Mouse (Mus musculus) midbrain, embryonic 14.5 days (tissue): Measurements from ENCODE around the gene Tbrg4. TPM values are rescaled to one million over a fixed set of nuclear protein-coding genes. Genes with fewer than 3 reads are reported as not detected.

Experiments used
- ATAC-seq: fragments of 200-750 bp; cut with Nextera tagmentation; 2 replicates; pipeline ENCODE4 v1.8.0; 2017; ENCODE audit warnings: moderate number of reproducible peaks, moderate library complexity; ENCODE audit not compliant: low FRiP score, low TSS enrichment
- DNase-seq: peaks from one replicate; pipeline ENCODE4 v3.0.0-alpha.2; 2015
- H3K27ac ChIP-seq: fragments of 300-500 bp; sonication (generic); replicated peaks from 2 replicates; pipeline ENCODE4 v1.5.1; 2014; ENCODE audit warnings: mild to moderate bottlenecking, low read depth, low read length, moderate library complexity
- H3K27me3 ChIP-seq: fragments of 300-500 bp; sonication (generic); 2 replicates; pipeline ENCODE4 v1.6.1; 2014; ENCODE audit warnings: low read length, control low read depth, mixed read lengths; ENCODE audit not compliant: control insufficient read depth, insufficient read depth
- H3K36me3 ChIP-seq: fragments of 300-500 bp; sonication (generic); 2 replicates; pipeline ENCODE4 v1.6.1; 2014; ENCODE audit warnings: low read length, control low read depth; ENCODE audit not compliant: control insufficient read depth, insufficient read depth
- H3K4me1 ChIP-seq: fragments of 300-500 bp; sonication (generic); 2 replicates; pipeline ENCODE4 v1.6.1; 2014; ENCODE audit warnings: mild to moderate bottlenecking, antibody characterized with exemption, low read length, control low read depth; ENCODE audit not compliant: control insufficient read depth, insufficient read depth
- H3K4me2 ChIP-seq: fragments of 300-500 bp; sonication (generic); 2 replicates; pipeline ENCODE4 v1.6.1; 2014; ENCODE audit warnings: mild to moderate bottlenecking, low read length, moderate library complexity
- H3K4me3 ChIP-seq: fragments of 300-500 bp; sonication (generic); replicated peaks from 2 replicates; pipeline ENCODE4 v1.5.1; 2014; ENCODE audit warnings: low read depth, low read length
- H3K9ac ChIP-seq: fragments of 300-500 bp; sonication (generic); replicated peaks from 2 replicates; pipeline ENCODE4 v1.6.1; 2014; ENCODE audit warnings: mild to moderate bottlenecking, low read length, moderate library complexity
- H3K9me3 ChIP-seq: fragments of 300-500 bp; sonication (generic); 2 replicates; pipeline ENCODE4 v1.6.1; 2016; ENCODE audit warnings: low read length, control low read depth, mixed read lengths; ENCODE audit not compliant: control insufficient read depth
- WGBS: fragments of 180-500 bp; shearing (Covaris S2); extraction: QIAGEN DNeasy Blood & Tissue Kit; methylation state at CpG from one replicate; pipeline ENCODE4 v1.1.7; 2014; 5-methylcytosine and 5-hydroxymethylcytosine counted together
- polyA plus RNA-seq: library from polyadenylated mRNA; unstranded; fragments of >200 nt; fragmentation: Nextera tagmentation; extraction: Ambion mirVana; gene quantifications from 2 replicates; pipeline ENCODE4 v1.2.1, GENCODE M21; 2014

The Tbrg4 gene
- polyA plus RNA-seq, 1 experiment from 2014 or later: 30.2 TPM

- DNase-seq (no peak), ATAC-seq (no peak)
- Histone ChIP-seq H3K9ac (peak overlapping the region; percentile 78), H3K4me2 (peak overlapping the region; percentile 98), H3K36me3 (peaks cover 35% of the 10 kb centered on the region), H3K9me3 (no peaks in the 10 kb centered on the region), H3K4me1 (peaks cover 48% of the 10 kb centered on the region), H3K27ac (peak overlapping the region; percentile 98), H3K4me3 (peak overlapping the region; percentile 59), H3K27me3 (no peaks in the 10 kb centered on the region)
Observed at GRCm38 (mm10) chr11:6604604-6604936, 21.3 kb downstream of the Tbrg4 start.

DNA sequence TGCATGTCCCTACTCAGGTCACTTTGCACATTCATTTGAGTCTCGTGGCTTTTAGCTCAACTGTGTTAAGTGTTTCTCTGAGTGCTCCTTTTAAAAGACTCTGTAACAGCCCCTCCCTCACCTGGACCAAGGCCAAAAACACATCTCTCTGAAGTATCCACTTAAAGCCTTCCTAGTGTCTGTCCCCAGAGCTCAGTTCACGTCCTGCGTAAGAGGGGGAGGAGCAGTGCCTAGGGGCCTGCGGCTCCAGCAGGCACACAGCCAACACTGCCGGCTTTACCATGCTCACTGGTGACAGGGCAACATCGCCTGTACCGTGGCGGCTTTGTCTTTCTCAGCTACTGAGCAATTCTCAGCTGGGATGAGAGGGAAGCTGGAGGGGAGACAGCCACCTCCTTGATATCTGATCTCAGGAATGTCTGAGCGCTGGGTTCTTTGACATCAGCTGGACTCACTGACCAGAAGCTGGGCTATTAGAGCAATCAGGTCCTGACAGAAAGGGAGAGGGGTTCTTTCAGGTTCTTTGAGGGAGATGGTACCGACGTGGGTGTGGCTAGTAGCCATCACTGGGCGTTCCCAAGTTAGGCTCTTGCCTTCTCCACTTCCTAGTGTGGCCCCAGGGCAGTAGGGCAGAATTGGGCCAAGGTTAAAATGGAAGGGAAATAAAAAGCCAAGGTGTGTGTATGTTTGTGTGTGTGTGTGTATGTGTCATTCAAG lies 21.8 kb downstream of the Tbrg4 start:
- DNase-seq (peak; percentile 86), ATAC-seq (peak; percentile 41; the same call in 1 of the 2 replicates)
- H3K4me1 ChIP-seq: peaks cover 54% of the 10 kb centered on the region
- H3K27me3 ChIP-seq: no peaks in the 10 kb centered on the region
- H3K36me3 ChIP-seq: peaks cover 35% of the 10 kb centered on the region
- H3K27ac ChIP-seq: peak overlapping the region; percentile 98
- H3K9me3 ChIP-seq: no peaks in the 10 kb centered on the region
- peak overlapping the region; percentile 59 for H3K4me3 ChIP-seq
- peak overlapping the region; percentile 78 for H3K9ac ChIP-seq
- WGBS: 15% methylated on average over 12 of the region's 12 CpGs
- peak overlapping the region; percentile 98 for H3K4me2 ChIP-seq

GRCm38 (mm10) chr11:6603224-6603623 lies 22.6 kb downstream of the Tbrg4 start:
- 78% methylated on average over 9 of the region's 9 CpGs for WGBS
- peak overlapping the region; percentile 98 for H3K4me2 ChIP-seq
- peak overlapping the region; percentile 98; the same call in 1 of the 2 replicates for H3K27ac ChIP-seq
- H3K4me1 ChIP-seq: peaks cover 62% of the 10 kb centered on the region
- H3K9ac ChIP-seq: peak overlapping the region; percentile 78; the same call in 1 of the 2 replicates
- peak overlapping the region; percentile 59 for H3K4me3 ChIP-seq
- DNase-seq (no peak), ATAC-seq (no peak)
- no peaks in the 10 kb centered on the region for H3K27me3 ChIP-seq
- H3K9me3 ChIP-seq: no peaks in the 10 kb centered on the region
- peaks cover 36% of the 10 kb centered on the region for H3K36me3 ChIP-seq

- DNase-seq: no peak
- 78% methylated on average over 9 of the region's 9 CpGs for WGBS
- no peak overlapping the region; the same call in 1 of the 2 replicates for H3K9ac ChIP-seq
Observed at GRCm38 (mm10) chr11:6602662-6603061, 23.2 kb downstream of the Tbrg4 start.

DNA sequence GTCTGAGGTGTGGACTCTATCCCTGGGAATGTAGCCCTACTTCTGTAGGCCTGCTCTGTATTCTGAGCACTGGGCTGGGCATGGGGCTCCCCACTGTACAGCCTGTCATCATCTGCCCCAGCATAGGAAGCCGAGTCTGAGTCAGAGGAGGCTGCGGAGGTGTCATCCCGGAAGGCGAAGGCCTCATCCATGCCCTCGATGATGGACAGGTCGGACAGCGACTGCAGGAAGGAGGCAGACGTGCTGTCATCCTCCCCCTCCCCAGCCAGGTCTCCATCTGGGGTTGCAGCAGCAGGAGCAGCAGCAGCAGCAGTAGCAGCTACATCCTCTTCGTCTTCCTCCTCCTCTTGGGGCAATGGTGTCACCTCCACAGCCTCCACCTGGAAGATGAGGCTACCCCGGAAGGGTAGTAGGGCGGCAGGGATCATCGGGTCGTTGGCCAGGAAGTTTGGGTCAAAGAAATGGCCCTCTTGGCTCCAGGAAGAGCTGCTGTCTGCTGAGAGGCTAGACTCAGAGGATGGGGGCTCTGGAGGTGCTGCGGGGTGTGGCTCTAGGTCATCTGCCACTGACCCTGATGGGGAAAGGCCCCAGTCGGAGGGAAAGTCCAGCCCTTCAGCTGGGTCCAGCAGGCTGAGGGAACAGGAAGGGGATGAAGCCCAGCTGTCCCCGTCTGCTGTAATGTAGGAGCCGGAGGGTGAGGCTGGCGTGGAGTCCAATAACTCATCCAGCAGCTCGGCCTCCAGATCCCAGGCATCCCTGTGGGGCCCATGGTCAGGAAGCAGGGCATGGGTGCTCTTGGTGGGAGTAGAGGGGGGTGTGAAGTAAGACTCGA lies 24.0 kb downstream of the Tbrg4 start:
- H3K27ac ChIP-seq: no peak overlapping the region
- DNase-seq: no peak
- H3K9ac ChIP-seq: no peak overlapping the region; the same call in 1 of the 2 replicates
- H3K36me3 ChIP-seq: peaks cover 50% of the 10 kb centered on the region
- H3K27me3 ChIP-seq: no peaks in the 10 kb centered on the region
- H3K9me3 ChIP-seq: no peaks in the 10 kb centered on the region
- no peak for ATAC-seq
- H3K4me1 ChIP-seq: peaks cover 66% of the 10 kb centered on the region
- H3K4me3 ChIP-seq: no peak overlapping the region
- WGBS: 85% methylated on average over 20 of the region's 20 CpGs
- H3K4me2 ChIP-seq: peak overlapping the region; percentile 98; the same call in 1 of the 2 replicates

More at GRCm38 (mm10) chr11:6602662-6603061, 23.2 kb downstream of the Tbrg4 start:
- H3K27ac ChIP-seq: no peak overlapping the region; the same call in 1 of the 2 replicates
- peaks cover 42% of the 10 kb centered on the region for H3K36me3 ChIP-seq
- no peak for ATAC-seq
- H3K27me3 ChIP-seq: no peaks in the 10 kb centered on the region
- peak overlapping the region; percentile 98 for H3K4me2 ChIP-seq
- H3K4me1 ChIP-seq: peaks cover 67% of the 10 kb centered on the region
- no peak overlapping the region for H3K4me3 ChIP-seq
- H3K9me3 ChIP-seq: no peaks in the 10 kb centered on the region

GRCm38 (mm10) chr11:6600284-6600944 lies 25.5 kb downstream of the Tbrg4 start:
- Histone ChIP-seq H3K27me3 (no peaks in the 10 kb centered on the region), H3K9ac (no peak overlapping the region), H3K4me2 (0 out of 2 replicates have a peak overlapping the region, but pooled peaks have one; percentile 11), H3K4me1 (peaks cover 59% of the 10 kb centered on the region), H3K4me3 (no peak overlapping the region), H3K36me3 (peaks cover 64% of the 10 kb centered on the region), H3K27ac (peak overlapping the region; percentile 83), H3K9me3 (no peaks in the 10 kb centered on the region)
- 88% methylated on average over 8 of the region's 8 CpGs for WGBS
- no peak for DNase-seq
- no peak for ATAC-seq

DNA sequence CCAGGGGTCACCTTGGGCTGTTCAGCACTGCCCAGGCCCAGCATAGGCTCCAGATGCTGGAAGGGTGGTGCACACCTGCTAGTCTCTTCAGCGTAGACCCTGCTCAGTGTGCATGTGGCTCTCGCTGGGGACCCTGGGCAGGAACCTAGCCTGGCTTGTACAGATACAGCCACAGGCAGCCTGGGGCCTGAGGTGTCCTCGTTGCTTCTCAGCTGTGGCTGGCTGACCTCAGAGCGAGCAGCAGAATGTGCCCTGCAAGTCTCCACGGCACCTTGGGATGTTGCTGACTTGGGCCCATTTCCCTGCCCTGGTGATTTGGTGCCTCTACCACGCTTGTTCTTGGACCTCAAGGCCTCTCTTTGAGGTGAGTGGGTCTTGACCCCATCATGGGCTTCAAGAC lies 26.0 kb downstream of the Tbrg4 start:
- Histone ChIP-seq H3K4me1 (peaks cover 59% of the 10 kb centered on the region), H3K27ac (peak overlapping the region; percentile 83), H3K4me3 (peak overlapping the region; percentile 31), H3K9ac (peak overlapping the region; percentile 53), H3K27me3 (no peaks in the 10 kb centered on the region), H3K36me3 (peaks cover 70% of the 10 kb centered on the region), H3K9me3 (no peaks in the 10 kb centered on the region), H3K4me2 (peak overlapping the region; percentile 60)
- WGBS: 86% methylated on average over 6 of the region's 6 CpGs
- DNase-seq (no peak), ATAC-seq (0 out of 2 replicates have a peak, but pooled peaks have one; percentile 3)

GRCm38 (mm10) chr11:6599011-6599681 lies 26.7 kb downstream of the Tbrg4 start:
- DNase-seq (peak; percentile 64), ATAC-seq (peak; percentile 25)
- peak overlapping the region; percentile 60 for H3K4me2 ChIP-seq
- no peaks in the 10 kb centered on the region for H3K9me3 ChIP-seq
- H3K4me1 ChIP-seq: peaks cover 55% of the 10 kb centered on the region
- H3K27me3 ChIP-seq: no peaks in the 10 kb centered on the region
- peak overlapping the region; percentile 83 for H3K27ac ChIP-seq
- peak overlapping the region; percentile 53 for H3K9ac ChIP-seq
- 8% methylated on average over 27 of the region's 27 CpGs for WGBS
- peaks cover 77% of the 10 kb centered on the region for H3K36me3 ChIP-seq
- peak overlapping the region; percentile 31 for H3K4me3 ChIP-seq
